Comparison of ENCODE assay signal across 26 mouse cellular contexts in the genomic region with DNA sequence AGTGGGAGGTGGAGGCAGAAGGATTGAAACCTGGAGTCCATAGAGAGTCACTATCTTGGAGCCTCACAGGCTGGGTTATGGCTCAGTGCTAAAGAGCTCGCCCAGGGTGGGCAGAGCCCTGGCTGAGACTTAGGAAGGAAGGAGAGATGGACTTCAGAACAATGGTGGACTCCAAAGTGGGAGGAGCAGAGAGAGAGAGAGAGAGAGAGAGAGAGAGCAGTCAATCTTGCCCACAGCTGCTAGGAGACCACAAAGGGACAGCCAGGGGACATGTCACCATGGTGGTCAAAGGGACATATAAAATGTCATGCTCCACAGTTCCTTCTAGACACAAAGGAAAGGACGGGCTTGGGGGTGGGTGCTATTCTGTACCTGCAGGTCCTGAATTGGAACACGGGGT. TPM values are rescaled to one million over a fixed set of nuclear protein-coding genes. Genes with fewer than 3 reads are reported as not detected.
"Had no signal": no experiment of that assay in that cellular context is flagged by ENCODE, and none has a peak within 500 bp of the region (broad histone marks: within the 10 kb centered on the region; RNA-seq: fewer than 3 reads in every experiment).

No protein-coding gene starts in this region.

- DNase-seq: kidney, postnatal 14 days; kidney, postnatal 4 days; left cerebral cortex, postnatal 4 days; liver, postnatal 0 days; lung, embryonic 14.5 days; thymus, adult 18-20 months; thymus, postnatal 36 days had no signal

- H3K36me3 ChIP-seq: limb, embryonic 12.5 days; limb, embryonic 15.5 days; midbrain, embryonic 13.5 days; neural tube, embryonic 12.5 days had no signal

- H3K27me3 ChIP-seq: neural tube, embryonic 12.5 days had no signal

- H3K27ac ChIP-seq: limb, embryonic 12.5 days; limb, embryonic 15.5 days; liver, embryonic 14.5 days; macrophage; midbrain, embryonic 13.5 days; neural tube, embryonic 12.5 days had no signal

- H3K4me2 ChIP-seq: limb, embryonic 12.5 days; limb, embryonic 15.5 days; liver, embryonic 11.5 days; lung, embryonic 14.5 days; midbrain, embryonic 13.5 days; neural tube, embryonic 12.5 days had no signal

- H3K4me1 ChIP-seq: limb, embryonic 12.5 days had no signal

- H3K9ac ChIP-seq: limb, embryonic 12.5 days; limb, embryonic 15.5 days; liver, embryonic 14.5 days; liver, postnatal 0 days; lung, embryonic 14.5 days; midbrain, embryonic 13.5 days; neural tube, embryonic 12.5 days had no signal

- H3K4me3 ChIP-seq: limb, embryonic 12.5 days; limb, embryonic 15.5 days; midbrain, embryonic 13.5 days; neural tube, embryonic 12.5 days had no signal

- ATAC-seq: liver, postnatal 0 days; lung, postnatal 0 days; midbrain, embryonic 13.5 days had no signal

- H3K9me3 ChIP-seq: limb, embryonic 12.5 days; limb, embryonic 15.5 days; midbrain, embryonic 13.5 days; neural tube, embryonic 12.5 days had no signal

RNA-seq across cellular contexts. Expression of a gene that starts 15.3 kb away (rescaled TPM):
- total RNA-seq: megakaryocyte, adult 5-6 weeks; neutrophil, adult 5-6 weeks had no signal
- polyA plus RNA-seq: macrophage had no signal

RNA-seq across cellular contexts. Expression of a gene that starts 57.6 kb away (rescaled TPM):
- total RNA-seq: layer of hippocampus, adult 18-20 months; layer of hippocampus, postnatal 14 days; left cerebral cortex, adult 8-10 months; left cerebral cortex, postnatal 14 days; left cerebral cortex, postnatal 4 days; megakaryocyte, adult 5-6 weeks; midbrain, postnatal 0 days; neutrophil, adult 5-6 weeks had no signal
- polyA plus RNA-seq: kidney, embryonic 16.5 days; limb, embryonic 12.5 days; limb, embryonic 15.5 days; liver, embryonic 11.5 days; liver, embryonic 14.5 days; liver, postnatal 0 days; lung, embryonic 14.5 days; macrophage; midbrain, embryonic 13.5 days; midbrain, postnatal 0 days; neural tube, embryonic 12.5 days; small intestine, adult 2 months; spleen, adult 2 months; stomach, embryonic 16.5 days had no signal
